Mouse (Mus musculus) heart, adult 2 months (tissue): ENCODE data around the gene 4930595D18Rik. TPM values are rescaled to one million over a fixed set of nuclear protein-coding genes. Genes with fewer than 3 reads are reported as not detected.

Experiments used
- DNase-seq, 2 experiments: peaks; one replicate each; pipeline ENCODE4 v3.0.0; 2021
- H3K27ac ChIP-seq: fragments of 200-600 bp; 2 replicates; pipeline ENCODE4 v1.8.1; 2022
- H3K27me3 ChIP-seq: fragments of 200-500 bp; 2 replicates; pipeline ENCODE4 v1.6.1; 2012; ENCODE audit warnings: mild to moderate bottlenecking, low read length, inconsistent platforms, mixed read lengths; ENCODE audit not compliant: control insufficient read depth, insufficient read depth
- H3K36me3 ChIP-seq: fragments of 200-500 bp; 2 replicates; pipeline ENCODE4 v1.6.1; 2012; ENCODE audit warnings: low read length, inconsistent platforms; ENCODE audit not compliant: control insufficient read depth, insufficient read depth
- H3K4me1 ChIP-seq: fragments of 200-500 bp; 2 replicates; pipeline ENCODE4 v1.6.1; 2011; ENCODE audit warnings: low read length; ENCODE audit not compliant: control insufficient read depth, insufficient read depth
- H3K4me3 ChIP-seq: fragments of 200-600 bp; 2 replicates; pipeline ENCODE4 v1.8.1; 2022
- H3K79me2 ChIP-seq: fragments of 200-500 bp; replicated peaks from 2 replicates; pipeline ENCODE4 v1.6.1; 2012; ENCODE audit warnings: mild to moderate bottlenecking, inconsistent platforms, low read length, moderate library complexity, mixed read lengths; ENCODE audit not compliant: control insufficient read depth, insufficient read depth
- H3K9ac ChIP-seq: fragments of 200-500 bp; 2 replicates; pipeline ENCODE4 v1.6.1; 2012; ENCODE audit warnings: low read depth, mild to moderate bottlenecking, control low read depth, inconsistent platforms, low read length, mixed read lengths
- CTCF ChIP-seq: fragments of 200-600 bp; IDR thresholded peaks from 2 replicates; pipeline ENCODE4 v1.8.1; 2022; ENCODE audit warnings: antibody characterized with exemption, mild to moderate bottlenecking, moderate library complexity
- EP300 ChIP-seq: fragments of 200-500 bp; IDR thresholded peaks from 2 replicates; pipeline ENCODE4 v1.6.1; 2011; ENCODE audit warnings: low read depth, low read length, control low read depth; ENCODE audit not compliant: insufficient read depth
- POLR2A ChIP-seq: fragments of 200-500 bp; IDR thresholded peaks from 2 replicates; pipeline ENCODE4 v1.6.1; 2011; ENCODE audit warnings: mild to moderate bottlenecking, low read depth, low read length, control low read depth; ENCODE audit not compliant: insufficient read depth
- WGBS: fragments of 180-500 bp; shearing (Covaris S2); methylation state at CpG from one replicate; pipeline ENCODE4 v1.1.7; 2018; 5-methylcytosine and 5-hydroxymethylcytosine counted together
- intact Hi-C: fragments of 180-260 bp; cut with DNase I; formaldehyde crosslinking; loops from one replicate; pipeline ENCODE4 v1.15.1; 2025
- polyA plus RNA-seq: library from polyadenylated mRNA; depleted of rRNA; stranded (reverse); fragments of >200 nt; gene quantifications from 2 replicates; pipeline ENCODE4 v1.2.3, GENCODE M21; 2012
- total RNA-seq, 2 experiments: library from RNA; stranded (reverse); gene quantifications; 2 replicates each; pipeline ENCODE4 v1.2.3; 2021

The 4930595D18Rik gene
- total and polyA plus RNA-seq, 3 experiments, result not detected

- H3K9ac ChIP-seq, result no peak overlapping the region
- intact Hi-C loops, result no loop called here
- no peak overlapping the region for H3K4me3 ChIP-seq
- TF ChIP-seq EP300, result no peak
- TF ChIP-seq CTCF, result no peak
- TF ChIP-seq POLR2A, result no peak
- no peak overlapping the region for H3K27ac ChIP-seq
- no peaks in the 10 kb centered on the region for H3K4me1 ChIP-seq
- no peaks in the 10 kb centered on the region for H3K36me3 ChIP-seq
- no peaks in the 10 kb centered on the region for H3K27me3 ChIP-seq
- H3K79me2 ChIP-seq, result no peaks in the 10 kb centered on the region
- no peak for DNase-seq
- 83% methylated on average over 5 of the region's 5 CpGs for WGBS
These were observed 32.7 kb downstream of the 4930595D18Rik start for GRCm38 (mm10) chr12:111151422-111152156.

- Histone ChIP-seq H3K27ac (no peak overlapping the region), H3K79me2 (no peaks in the 10 kb centered on the region), H3K4me1 (no peaks in the 10 kb centered on the region), H3K4me3 (no peak overlapping the region), H3K27me3 (no peaks in the 10 kb centered on the region), H3K36me3 (no peaks in the 10 kb centered on the region), H3K9ac (no peak overlapping the region)
- TF ChIP-seq CTCF (no peak), POLR2A (no peak), EP300 (no peak)
- intact Hi-C loops, result no loop called here
- 14% methylated on average over 6 of the region's 6 CpGs for WGBS
- no peak for DNase-seq
These were observed 34.1 kb downstream of the 4930595D18Rik start for GRCm38 (mm10) chr12:111150236-111150596.

- no peak overlapping the region for H3K9ac ChIP-seq
- no peaks in the 10 kb centered on the region for H3K79me2 ChIP-seq
- no peaks in the 10 kb centered on the region for H3K4me1 ChIP-seq
- no peak for DNase-seq
- H3K4me3 ChIP-seq, result no peak overlapping the region
- 62% methylated on average over 17 of the region's 17 CpGs for WGBS
- TF ChIP-seq CTCF, result no peak
- TF ChIP-seq EP300, result no peak
- TF ChIP-seq POLR2A, result no peak
- intact Hi-C loops, result no loop called here
- no peaks in the 10 kb centered on the region for H3K27me3 ChIP-seq
- H3K36me3 ChIP-seq, result no peaks in the 10 kb centered on the region
- H3K27ac ChIP-seq, result no peak overlapping the region
These were observed 34.6 kb downstream of the 4930595D18Rik start for GRCm38 (mm10) chr12:111149495-111150235.

GRCm38 (mm10) chr12:111145269-111145668, 39.0 kb downstream of the 4930595D18Rik start:
- intact Hi-C loops, result no loop called here
- no peak overlapping the region for H3K9ac ChIP-seq
- DNase-seq, result no peak
- no peaks in the 10 kb centered on the region for H3K79me2 ChIP-seq
- no peak overlapping the region for H3K27ac ChIP-seq
- no peaks in the 10 kb centered on the region for H3K27me3 ChIP-seq
- H3K36me3 ChIP-seq, result no peaks in the 10 kb centered on the region
- no peak for TF ChIP-seq POLR2A
- no peak for TF ChIP-seq EP300
- no peak for TF ChIP-seq CTCF
- H3K4me3 ChIP-seq, result no peak overlapping the region
- H3K4me1 ChIP-seq, result peaks cover 3% of the 10 kb centered on the region
- WGBS, result 69% methylated on average over 9 of the region's 9 CpGs

- H3K27me3 ChIP-seq, result no peaks in the 10 kb centered on the region
- H3K4me1 ChIP-seq, result peaks cover 3% of the 10 kb centered on the region
- no peak for DNase-seq
- whole genome bisulfite sequencing, result 98% methylated on average over 2 of the region's 2 CpGs
- no peak overlapping the region for H3K9ac ChIP-seq
- TF ChIP-seq CTCF (no peak), POLR2A (no peak), EP300 (no peak)
- intact Hi-C loops, result loop anchor here (5.0 kb wide), 1 partner anchor 57 kb away; no protein-coding TSS in a partner anchor
- no peaks in the 10 kb centered on the region for H3K36me3 ChIP-seq
- H3K27ac ChIP-seq, result no peak overlapping the region
- H3K79me2 ChIP-seq, result no peaks in the 10 kb centered on the region
- H3K4me3 ChIP-seq, result no peak overlapping the region
These were observed 39.7 kb downstream of the 4930595D18Rik start for GRCm38 (mm10) chr12:111144598-111144997.
